Mouse (Mus musculus) limb, embryonic 14.5 days (tissue): ENCODE measurements at regions not wholly inside any gene's neighbourhood (a gene's known extent, or its start where the extent isn't known, plus 50 kb on each side); places are given as distances from the start of the nearest gene placed in this dataset.

Experiments
- ATAC-seq: fragments of 200-750 bp; cut with Nextera tagmentation; 2 replicates; pipeline ENCODE4 v1.8.0; 2017; ENCODE audit warnings: low read depth, moderate number of reproducible peaks, moderate TSS enrichment; ENCODE audit not compliant: low FRiP score
- DNase-seq: peaks from one replicate; pipeline ENCODE4 v3.0.0-alpha.2; 2015; ENCODE audit warnings: low spot score
- H3K27ac ChIP-seq: fragments of 300-500 bp; sonication (generic); replicated peaks from 2 replicates; pipeline ENCODE4 v1.5.1; 2014; ENCODE audit warnings: low read depth, mild to moderate bottlenecking, low read length, moderate library complexity, mixed read lengths
- H3K27me3 ChIP-seq: fragments of 300-500 bp; sonication (generic); 2 replicates; pipeline ENCODE4 v1.6.1; 2014; ENCODE audit warnings: low read length, mixed read lengths; ENCODE audit not compliant: control insufficient read depth, insufficient read depth
- H3K36me3 ChIP-seq: fragments of 300-500 bp; sonication (generic); 2 replicates; pipeline ENCODE4 v1.6.1; 2014; ENCODE audit warnings: mild to moderate bottlenecking, low read length, moderate library complexity, mixed read lengths; ENCODE audit not compliant: control insufficient read depth, insufficient read depth
- H3K4me1 ChIP-seq: fragments of 300-500 bp; sonication (generic); 2 replicates; pipeline ENCODE4 v1.6.1; 2014; ENCODE audit warnings: antibody characterized with exemption, low read length, mixed read lengths; ENCODE audit not compliant: control insufficient read depth, insufficient read depth
- H3K4me2 ChIP-seq: fragments of 300-500 bp; sonication (generic); replicated peaks from 2 replicates; pipeline ENCODE4 v1.6.1; 2014; ENCODE audit warnings: low read depth, mild to moderate bottlenecking, low read length, moderate library complexity; ENCODE audit not compliant: severe bottlenecking
- H3K4me3 ChIP-seq: fragments of 300-500 bp; sonication (generic); replicated peaks from 2 replicates; pipeline ENCODE4 v1.5.1; 2014; ENCODE audit warnings: low read length
- H3K9ac ChIP-seq: fragments of 300-500 bp; sonication (generic); 2 replicates; pipeline ENCODE4 v1.6.1; 2014; ENCODE audit warnings: mild to moderate bottlenecking, low read depth, low read length, moderate library complexity; ENCODE audit not compliant: severe bottlenecking
- H3K9me3 ChIP-seq: fragments of 300-500 bp; sonication (generic); 2 replicates; pipeline ENCODE4 v1.6.1; 2016; ENCODE audit warnings: low read length; ENCODE audit not compliant: control insufficient read depth
- POLR2A ChIP-seq: fragments of 200-500 bp; IDR thresholded peaks from 2 replicates; pipeline ENCODE4 v1.8.0; 2012; ENCODE audit warnings: inconsistent platforms, mild to moderate bottlenecking, moderate library complexity, borderline replicate concordance; ENCODE audit not compliant: insufficient read depth, insufficient read length; ENCODE audit errors: extremely low read depth
- WGBS: fragments of 180-500 bp; shearing (Covaris S2); extraction: QIAGEN DNeasy Blood & Tissue Kit; methylation state at CpG from one replicate; pipeline ENCODE4 v1.1.7; 2014; 5-methylcytosine and 5-hydroxymethylcytosine counted together

DNA sequence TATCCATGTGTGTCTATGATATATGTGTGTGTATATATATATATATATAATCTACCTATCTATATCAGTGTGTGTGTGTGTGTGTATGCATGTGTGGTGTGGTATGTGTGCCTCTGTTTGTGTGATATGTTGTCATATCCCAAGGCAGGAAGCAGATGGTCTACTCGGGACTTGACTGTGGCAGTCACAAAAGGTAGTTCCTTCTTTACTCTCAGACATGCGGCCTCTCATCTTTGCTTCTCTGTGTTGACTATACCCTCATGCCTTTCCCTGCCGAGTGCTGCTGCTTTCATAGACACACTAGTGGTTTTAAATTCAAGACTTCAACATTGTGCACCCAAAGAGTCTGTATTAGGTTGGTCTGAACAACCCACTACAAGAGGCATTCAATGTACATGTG lies 292.0 kb downstream of the Fut8 start:
- H3K27me3 ChIP-seq: no peaks in the 10 kb centered on the region
- DNase-seq (no peak), ATAC-seq (no peak)
- no peak overlapping the region for H3K9ac ChIP-seq
- WGBS: 85% methylated on average over 3 of the region's 3 CpGs
- H3K9me3 ChIP-seq: no peaks in the 10 kb centered on the region
- TF ChIP-seq POLR2A: no peak
- no peak overlapping the region for H3K4me2 ChIP-seq
- H3K36me3 ChIP-seq: no peaks in the 10 kb centered on the region
- no peak overlapping the region for H3K4me3 ChIP-seq
- H3K27ac ChIP-seq: no peak overlapping the region
- no peaks in the 10 kb centered on the region for H3K4me1 ChIP-seq

- no peak overlapping the region for H3K4me3 ChIP-seq
- ATAC-seq: no peak
- no peaks in the 10 kb centered on the region for H3K4me1 ChIP-seq
- H3K36me3 ChIP-seq: no peaks in the 10 kb centered on the region
- no peaks in the 10 kb centered on the region for H3K9me3 ChIP-seq
- H3K27ac ChIP-seq: no peak overlapping the region
- DNase-seq: no peak
- 76% methylated on average over 5 of the region's 5 CpGs for WGBS
- TF ChIP-seq POLR2A: no peak
- no peak overlapping the region for H3K9ac ChIP-seq
- no peak overlapping the region for H3K4me2 ChIP-seq
- no peaks in the 10 kb centered on the region for H3K27me3 ChIP-seq
Observed at GRCm38 (mm10) chr12:77531294-77531693, 293.4 kb downstream of the Fut8 start.

DNA sequence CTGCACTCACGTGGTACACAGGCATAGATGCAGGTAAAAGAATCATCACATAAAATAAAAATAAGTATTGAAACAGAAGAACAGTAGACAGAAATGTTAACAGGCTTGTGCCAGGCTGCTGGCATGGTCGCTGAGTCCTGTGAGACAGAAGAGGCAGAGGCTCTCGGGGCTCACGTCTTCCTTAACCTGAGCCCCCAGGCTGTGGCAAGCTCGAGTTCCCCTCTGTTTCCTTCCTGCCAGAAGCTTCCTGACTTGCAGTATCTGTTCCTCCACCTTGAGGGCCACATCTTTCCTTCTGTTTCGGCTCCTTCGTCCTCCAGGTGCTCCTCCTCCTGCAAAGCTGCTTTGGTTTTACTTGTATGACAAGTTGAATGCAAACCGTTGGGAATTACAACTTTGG lies 294.6 kb downstream of the Fut8 start:
- Histone ChIP-seq H3K27me3 (no peaks in the 10 kb centered on the region), H3K4me2 (no peak overlapping the region), H3K9me3 (no peaks in the 10 kb centered on the region), H3K9ac (no peak overlapping the region), H3K4me1 (no peaks in the 10 kb centered on the region), H3K36me3 (no peaks in the 10 kb centered on the region), H3K4me3 (no peak overlapping the region), H3K27ac (no peak overlapping the region)
- DNase-seq (no peak), ATAC-seq (no peak)
- WGBS: 76% methylated on average over 8 of the region's 8 CpGs
- no peak for TF ChIP-seq POLR2A

- ATAC-seq (no peak), DNase-seq (no peak)
- Histone ChIP-seq H3K4me1 (no peaks in the 10 kb centered on the region), H3K27me3 (no peaks in the 10 kb centered on the region), H3K9me3 (no peaks in the 10 kb centered on the region), H3K9ac (no peak overlapping the region), H3K4me2 (no peak overlapping the region), H3K27ac (no peak overlapping the region), H3K4me3 (no peak overlapping the region), H3K36me3 (no peaks in the 10 kb centered on the region)
- TF ChIP-seq POLR2A: no peak
- 53% methylated on average over 2 of the region's 2 CpGs for WGBS
Observed at GRCm38 (mm10) chr12:77533606-77534005, 295.7 kb downstream of the Fut8 start.

DNA sequence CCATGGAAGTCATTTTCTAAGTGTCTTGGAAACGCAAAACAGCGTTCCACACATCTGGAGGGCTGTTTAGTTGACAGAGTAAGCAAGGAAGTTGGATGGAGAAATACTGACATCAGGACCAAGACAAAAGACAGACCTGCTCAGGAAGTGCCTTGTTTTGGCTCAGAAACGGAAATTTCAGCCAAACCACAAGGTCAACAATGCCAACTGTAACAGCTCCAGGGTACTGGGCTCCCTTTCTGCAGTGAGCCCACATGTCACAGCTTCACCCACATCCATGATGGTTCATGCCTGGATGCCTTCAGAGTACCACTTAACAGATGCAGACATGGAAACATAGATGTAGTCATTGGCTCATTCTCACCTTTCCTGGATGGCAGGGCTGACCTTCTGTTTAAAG lies 296.2 kb downstream of the Fut8 start:
- ATAC-seq: no peak
- H3K4me3 ChIP-seq: no peak overlapping the region
- no peaks in the 10 kb centered on the region for H3K4me1 ChIP-seq
- no peak for DNase-seq
- H3K4me2 ChIP-seq: no peak overlapping the region
- WGBS: 63% methylated on average over 3 of the region's 3 CpGs
- no peak for TF ChIP-seq POLR2A
- no peak overlapping the region for H3K27ac ChIP-seq
- H3K27me3 ChIP-seq: no peaks in the 10 kb centered on the region
- no peak overlapping the region for H3K9ac ChIP-seq
- H3K9me3 ChIP-seq: no peaks in the 10 kb centered on the region
- no peaks in the 10 kb centered on the region for H3K36me3 ChIP-seq

- WGBS: 53% methylated on average over 3 of the region's 3 CpGs
- ATAC-seq (no peak), DNase-seq (no peak)
- Histone ChIP-seq H3K9ac (no peak overlapping the region), H3K4me1 (peaks cover 3% of the 10 kb centered on the region; the same call in 1 of the 2 replicates), H3K27me3 (no peaks in the 10 kb centered on the region), H3K27ac (no peak overlapping the region), H3K4me3 (no peak overlapping the region), H3K4me2 (no peak overlapping the region), H3K9me3 (no peaks in the 10 kb centered on the region), H3K36me3 (no peaks in the 10 kb centered on the region)
- no peak for TF ChIP-seq POLR2A
Observed at GRCm38 (mm10) chr12:77535147-77535546, 297.2 kb downstream of the Fut8 start.
